Mouse (Mus musculus) cerebellum, adult 2 months (tissue): ENCODE measurements at regions not wholly inside any gene's neighbourhood (a gene's known extent, or its start where the extent isn't known, plus 50 kb on each side); places are given as distances from the start of the nearest gene placed in this dataset.

Source experiments
- CTCF ChIP-seq: fragments of 200-500 bp; IDR thresholded peaks from 2 replicates; pipeline ENCODE4 v1.5.1; 2011; ENCODE audit warnings: low read depth, mild to moderate bottlenecking, control low read depth, low read length, moderate library complexity, borderline replicate concordance; ENCODE audit not compliant: insufficient read depth
- POLR2A ChIP-seq: fragments of 200-500 bp; IDR thresholded peaks from 2 replicates; pipeline ENCODE4 v1.6.1; 2011; ENCODE audit warnings: low read length, control low read depth, borderline replicate concordance; ENCODE audit not compliant: insufficient read depth

- no peak for TF ChIP-seq CTCF
- TF ChIP-seq POLR2A, result no peak
Observed at GRCm38 (mm10) chr14:82466708-82467107, 1976.7 kb upstream of the Pcdh17 start.
